Mouse (Mus musculus) thymus, postnatal 10 days (tissue): ENCODE results near the gene Cryba2.

Source experiments
- DNase-seq, 2 experiments: peaks; one replicate each; pipeline ENCODE4 v3.0.0; 2021; ENCODE audit warnings: low spot score in 2 of 2

Cryba2 gene

GRCm38 (mm10) chr1:74850251-74850650, 42.7 kb downstream of the Cryba2 start:
- no peak for DNase-seq

DNA sequence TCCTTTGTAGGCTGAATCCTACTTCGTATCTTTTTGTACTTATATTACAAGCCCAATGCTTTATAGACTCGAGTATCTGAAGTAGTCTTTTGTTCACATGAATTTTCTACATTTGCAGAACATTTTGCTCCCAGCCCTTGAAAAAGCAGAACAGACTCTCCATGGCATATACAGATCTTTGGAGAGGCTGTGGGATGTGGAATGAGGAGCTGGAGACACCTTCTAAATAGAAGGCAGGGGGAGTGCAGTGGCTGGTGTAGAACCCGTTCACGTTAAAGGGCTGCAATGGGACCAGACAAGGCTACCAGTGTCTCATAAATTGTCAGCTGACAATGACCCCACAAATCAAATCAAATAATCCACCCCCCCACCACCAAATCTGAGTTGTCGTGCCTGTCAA, 44.0 kb downstream of the Cryba2 start:
- DNase-seq, result no peak

- DNase-seq, result no peak
These were observed 46.6 kb downstream of the Cryba2 start for GRCm38 (mm10) chr1:74846341-74846740.

DNA sequence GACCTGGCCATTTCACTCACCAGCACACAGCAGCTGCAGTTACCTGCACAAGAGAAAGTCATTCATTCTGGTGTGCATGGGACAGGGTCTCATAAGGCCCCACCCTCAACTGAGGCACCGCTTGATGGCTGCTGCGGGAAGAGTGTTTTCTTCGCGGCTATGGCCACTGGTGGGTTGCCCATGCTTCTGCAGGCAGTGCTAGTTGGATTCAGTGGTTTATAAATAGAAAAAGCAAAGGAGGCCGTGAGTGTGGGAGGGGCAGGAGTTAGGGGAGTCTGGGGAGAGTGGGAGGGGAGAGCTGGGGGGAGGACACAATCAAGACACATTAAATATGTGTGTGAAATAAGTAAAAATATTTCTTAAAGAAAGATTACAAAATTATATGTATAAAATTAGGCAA, 49.9 kb downstream of the Cryba2 start:
- DNase-seq, result no peak
